Mouse (Mus musculus) kidney, postnatal 0 days (tissue): ENCODE measurements around the gene Pnrc1. TPM values are rescaled to one million over a fixed set of nuclear protein-coding genes. Genes with fewer than 3 reads are reported as not detected.
"Not testable (repeated sequence)": the region's sequence is repeated elsewhere in the genome, so short reads cannot be mapped to it uniquely, and the experiment has no call there.

Source experiments
- ATAC-seq: fragments of 200-750 bp; cut with Nextera tagmentation; replicated peaks from 2 replicates; pipeline ENCODE4 v1.8.0; 2017; ENCODE audit warnings: low read depth, moderate number of reproducible peaks, moderate TSS enrichment, moderate library complexity; ENCODE audit not compliant: low FRiP score
- DNase-seq: peaks from one replicate; pipeline ENCODE4 v3.0.0-alpha.2; 2016; ENCODE audit warnings: low spot score
- H3K27ac ChIP-seq: fragments of 300-500 bp; sonication (generic); 2 replicates; pipeline ENCODE4 v1.5.1; 2014; ENCODE audit warnings: mild to moderate bottlenecking
- H3K27me3 ChIP-seq: fragments of 300-500 bp; sonication (generic); 2 replicates; pipeline ENCODE4 v1.6.1; 2014; ENCODE audit warnings: low read length, mixed read lengths; ENCODE audit not compliant: insufficient read depth
- H3K36me3 ChIP-seq: fragments of 300-500 bp; sonication (generic); 2 replicates; pipeline ENCODE4 v1.6.1; 2014; ENCODE audit warnings: low read length, mixed read lengths; ENCODE audit not compliant: insufficient read depth
- H3K4me1 ChIP-seq: fragments of 300-500 bp; sonication (generic); replicated peaks from 2 replicates; pipeline ENCODE4 v1.6.1; 2014; ENCODE audit warnings: antibody characterized with exemption, low read length, mixed read lengths; ENCODE audit not compliant: insufficient read depth
- H3K4me2 ChIP-seq: fragments of 300-500 bp; sonication (generic); 2 replicates; pipeline ENCODE4 v1.6.1; 2014; ENCODE audit warnings: mild to moderate bottlenecking, low read length, moderate library complexity, mixed read lengths
- H3K4me3 ChIP-seq: fragments of 300-500 bp; sonication (generic); replicated peaks from 2 replicates; pipeline ENCODE4 v1.5.1; 2014; ENCODE audit warnings: low read depth, low read length
- H3K9ac ChIP-seq: fragments of 300-500 bp; sonication (generic); 2 replicates; pipeline ENCODE4 v1.6.1; 2014; ENCODE audit warnings: low read depth, low read length
- H3K9me3 ChIP-seq: fragments of 300-500 bp; sonication (generic); replicated peaks from 2 replicates; pipeline ENCODE4 v1.6.1; 2016; ENCODE audit warnings: low read length, inconsistent platforms, mixed read lengths
- CTCF ChIP-seq: IDR thresholded peaks from 2 replicates; pipeline ENCODE4 v1.5.1; 2016; ENCODE audit warnings: antibody characterized with exemption, low read depth, mild to moderate bottlenecking, moderate library complexity
- WGBS: fragments of 180-500 bp; shearing (Covaris S2); extraction: QIAGEN DNeasy Blood & Tissue Kit; methylation state at CpG from one replicate; pipeline ENCODE4 v1.1.7; 2014; 5-methylcytosine and 5-hydroxymethylcytosine counted together
- polyA plus RNA-seq: library from polyadenylated mRNA; unstranded; fragments of >200 nt; fragmentation: Nextera tagmentation; extraction: Ambion mirVana; gene quantifications from 2 replicates; pipeline ENCODE4 v1.2.1, GENCODE M21; 2015

Gene Pnrc1
- 123 and 137 TPM in 2 replicates for polyA plus RNA-seq

DNA sequence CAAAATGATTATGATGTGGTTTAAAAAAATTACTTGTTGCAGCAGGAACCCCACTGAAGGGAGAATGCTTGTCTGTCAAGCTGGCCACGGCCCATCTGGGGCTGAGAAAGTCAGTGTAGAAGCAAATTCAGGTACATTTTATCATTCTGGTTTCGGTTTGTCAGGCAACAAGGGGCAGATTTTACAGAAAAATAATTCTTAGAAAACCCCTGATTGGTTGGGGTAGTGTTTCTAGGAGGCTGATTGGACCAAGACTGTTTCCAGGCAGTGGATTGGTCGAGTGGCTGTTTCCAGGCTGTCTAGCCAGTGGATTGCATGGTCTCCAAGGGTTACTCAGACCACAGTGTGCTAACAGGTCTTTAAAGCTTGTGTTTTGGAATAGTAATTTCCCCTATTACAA lies at the start of gene Pnrc1:
Pnrc1 (minus strand) TSS at position 162 of the 400 bp plus-strand sequence.
- Histone ChIP-seq H3K27ac (peak within 1 kb of the TSS; percentile 31; the same call in 1 of the 2 replicates), H3K4me3 (peak within 1 kb of the TSS; percentile 30), H3K27me3 (no peaks in the 10 kb centered on the region), H3K36me3 (no peaks in the 10 kb centered on the region), H3K4me2 (peak within 1 kb of the TSS; percentile 41), H3K4me1 (no peaks in the 10 kb centered on the region), H3K9ac (no peak within 1 kb of the TSS), H3K9me3 (no peaks in the 10 kb centered on the region)
- 43% methylated on average over 3 of the region's 3 CpGs for WGBS
- TF ChIP-seq CTCF: no peak
- DNase-seq: peak; percentile 82
- peak; percentile 86; the same call in 1 of the 2 replicates for ATAC-seq

- WGBS: 96% methylated on average over 1 of the region's 1 CpGs
- no peak for TF ChIP-seq CTCF
- ATAC-seq (no peak), DNase-seq (no peak)
- Histone ChIP-seq H3K27ac (no peak overlapping the region), H3K9ac (no peak overlapping the region), H3K9me3 (no peaks in the 10 kb centered on the region), H3K36me3 (0 out of 2 replicates have a peak, but pooled peaks cover 3% of the 10 kb centered on the region), H3K4me1 (no peaks in the 10 kb centered on the region), H3K4me2 (no peak overlapping the region), H3K4me3 (no peak overlapping the region), H3K27me3 (no peaks in the 10 kb centered on the region)
These were observed 48.0 kb upstream of the Pnrc1 start for GRCm38 (mm10) chr4:33337999-33338398.

- H3K4me2 ChIP-seq: no peak overlapping the region
- no peaks in the 10 kb centered on the region for H3K4me1 ChIP-seq
- no peak for TF ChIP-seq CTCF
- H3K27me3 ChIP-seq: no peaks in the 10 kb centered on the region
- ATAC-seq: no peak
- no peak for DNase-seq
- H3K9ac ChIP-seq: no peak overlapping the region
- no peak overlapping the region for H3K27ac ChIP-seq
- H3K36me3 ChIP-seq: no peaks in the 10 kb centered on the region; the same call in 1 of the 2 replicates
- H3K4me3 ChIP-seq: no peak overlapping the region
- H3K9me3 ChIP-seq: no peaks in the 10 kb centered on the region
- 89% methylated on average over 1 of the region's 1 CpGs for WGBS
These were observed 43.0 kb upstream of the Pnrc1 start for GRCm38 (mm10) chr4:33332956-33333455.

- Histone ChIP-seq H3K9me3 (no peaks in the 10 kb centered on the region), H3K4me3 (no peak overlapping the region), H3K27ac (no peak overlapping the region), H3K9ac (no peak overlapping the region), H3K27me3 (no peaks in the 10 kb centered on the region), H3K4me1 (no peaks in the 10 kb centered on the region), H3K4me2 (no peak overlapping the region), H3K36me3 (peaks cover 2% of the 10 kb centered on the region; the same call in 1 of the 2 replicates)
- no peak for TF ChIP-seq CTCF
- no peak for DNase-seq
- no peak for ATAC-seq
- 94% methylated on average over 4 of the region's 4 CpGs for WGBS
These were observed 41.2 kb upstream of the Pnrc1 start for GRCm38 (mm10) chr4:33331147-33331546.

DNA sequence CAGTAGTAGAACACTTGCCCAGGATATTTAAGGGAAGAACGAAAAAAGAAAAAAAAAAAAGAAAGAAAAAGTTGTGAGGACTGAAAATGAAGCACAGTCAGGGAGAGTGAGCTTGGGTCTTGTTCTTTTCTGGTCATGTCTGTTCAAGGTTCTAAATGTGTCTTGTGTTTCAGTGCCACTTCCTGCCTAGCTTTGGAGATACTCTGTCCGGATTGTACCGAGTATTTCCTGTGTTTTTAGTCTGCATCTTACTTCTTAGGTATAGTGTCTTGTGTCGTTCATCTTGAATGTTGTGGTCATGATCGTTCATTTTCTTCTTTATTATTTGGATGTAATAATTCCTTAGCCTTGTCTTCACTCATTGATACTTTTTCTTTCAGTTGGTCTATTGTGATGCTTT lies 25.9 kb upstream of the Pnrc1 start:
- Histone ChIP-seq H3K4me1 (no peaks in the 10 kb centered on the region), H3K36me3 (no peaks in the 10 kb centered on the region), H3K27me3 (no peaks in the 10 kb centered on the region), H3K9me3 (no peaks in the 10 kb centered on the region), H3K9ac (no peak overlapping the region), H3K4me3 (no peak overlapping the region), H3K4me2 (no peak overlapping the region), H3K27ac (no peak overlapping the region)
- DNase-seq (no peak), ATAC-seq (no peak)
- TF ChIP-seq CTCF: no peak
- 79% methylated on average over 5 of the region's 5 CpGs for WGBS

DNA sequence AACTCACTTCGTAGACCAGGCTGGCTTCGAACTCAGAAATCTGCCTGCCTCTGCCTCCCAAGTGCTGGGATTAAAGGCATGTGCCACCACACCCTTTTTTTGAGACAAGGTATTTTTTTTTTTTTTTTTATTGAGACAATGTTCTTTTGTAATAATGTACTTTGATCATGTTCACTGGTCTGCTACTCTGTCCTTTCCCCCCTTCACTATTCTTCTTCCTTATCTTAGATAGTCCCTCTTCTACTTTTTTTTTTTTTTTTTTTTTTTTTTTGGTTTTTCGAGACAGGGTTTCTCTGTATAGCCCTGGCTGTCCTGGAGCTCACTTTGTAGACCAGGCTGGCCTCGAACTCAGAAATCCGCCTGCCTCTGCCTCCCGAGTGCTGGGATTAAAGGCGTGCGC lies 24.2 kb upstream of the Pnrc1 start:
- not testable (repeated sequence) for DNase-seq, H3K27ac ChIP-seq, H3K4me2 ChIP-seq, ATAC-seq, H3K36me3 ChIP-seq, H3K4me1 ChIP-seq, H3K9me3 ChIP-seq, H3K27me3 ChIP-seq, H3K4me3 ChIP-seq, H3K9ac ChIP-seq
- 93% methylated on average over 7 of the region's 8 CpGs for WGBS

DNA sequence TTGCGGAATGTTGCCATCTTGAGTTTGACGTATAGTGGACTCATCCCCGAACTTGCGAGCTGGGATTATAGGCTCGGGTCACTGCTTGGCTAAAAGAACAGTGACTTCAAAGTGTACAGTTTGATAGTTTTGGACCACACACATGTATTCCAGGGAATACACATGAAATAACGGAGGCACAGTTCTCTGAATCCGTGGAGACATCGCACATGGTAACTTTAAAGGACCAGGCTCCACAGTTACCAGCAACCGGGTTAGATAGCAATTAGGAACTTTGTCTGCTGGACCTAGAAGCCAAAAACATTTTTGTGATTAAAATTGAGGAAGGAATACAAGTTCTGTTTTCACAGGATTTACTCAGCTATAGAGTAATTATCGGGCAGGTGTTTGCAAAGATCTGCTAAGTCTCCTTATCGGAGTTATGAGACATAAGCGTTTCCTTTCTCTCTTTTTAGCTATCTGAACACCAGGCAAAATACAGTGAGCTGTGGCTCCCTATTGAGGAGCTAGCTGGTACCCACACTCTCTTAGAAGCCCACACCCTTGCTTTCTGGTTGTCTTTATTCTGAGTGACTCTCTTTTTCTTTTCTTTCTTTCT lies 21.0 kb upstream of the Pnrc1 start:
- Histone ChIP-seq H3K4me2 (peak overlapping the region; percentile 75), H3K4me3 (peak overlapping the region; percentile 82), H3K27ac (peak overlapping the region; percentile 6; the same call in 1 of the 2 replicates), H3K9me3 (no peaks in the 10 kb centered on the region), H3K27me3 (no peaks in the 10 kb centered on the region), H3K36me3 (no peaks in the 10 kb centered on the region), H3K9ac (peak overlapping the region; percentile 84), H3K4me1 (no peaks in the 10 kb centered on the region)
- ATAC-seq (0 out of 2 replicates have a peak, but pooled peaks have one; percentile 11), DNase-seq (peak; percentile 21)
- WGBS: 15% methylated on average over 12 of the region's 12 CpGs
- TF ChIP-seq CTCF: no peak
